ENCODE assay signal across 29 mouse cellular contexts in the genomic region with DNA sequence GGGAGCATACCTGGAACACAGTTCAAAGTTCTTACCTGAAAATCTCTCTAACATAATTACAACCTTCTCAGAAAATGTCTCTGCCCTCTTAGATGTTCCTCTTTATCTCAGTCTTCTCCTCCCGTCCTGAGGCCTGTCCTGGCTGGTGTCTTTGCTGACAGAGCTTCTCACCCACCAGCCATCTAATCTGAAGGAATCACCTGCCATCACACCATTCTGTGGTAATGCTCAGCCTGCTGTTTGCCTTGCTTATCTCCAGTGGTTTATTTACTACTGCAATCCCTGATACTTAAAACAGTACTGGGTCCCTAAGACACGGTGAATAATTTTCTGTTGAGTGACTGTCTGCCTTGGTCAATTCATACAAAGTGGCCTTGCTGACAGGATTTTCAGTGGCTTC.
DNase-seq lines count a peak whose midpoint lies in the region; ATAC-seq and TF ChIP-seq lines count a peak whose summit lies in the region.
"Had no signal": no experiment of that assay in that cellular context is flagged by ENCODE, and none has a peak within 500 bp of the region (broad histone marks: within the 10 kb centered on the region; RNA-seq: fewer than 3 reads in every experiment).

No protein-coding gene starts in this region.

- no peak overlapping the region for H3K4me2 ChIP-seq in liver, embryonic 12.5 days
- H3K4me2 ChIP-seq in liver, postnatal 0 days (ENCODE audit: low read depth, low read length): no peak overlapping the region
- no peak overlapping the region for H3K4me2 ChIP-seq in hindbrain, embryonic 11.5 days (replicated peaks; ENCODE audit: low read depth, low read length)
- H3K4me2 ChIP-seq: heart, embryonic 11.5 days; midbrain, embryonic 15.5 days; neural tube, embryonic 15.5 days; stomach, embryonic 15.5 days had no signal

- no peak overlapping the region for H3K4me3 ChIP-seq in heart, adult 2 months
- no peak overlapping the region for H3K4me3 ChIP-seq in liver, embryonic 12.5 days
- H3K4me3 ChIP-seq in liver, postnatal 0 days (ENCODE audit: low read depth, low read length): no peak overlapping the region
- no peak overlapping the region for H3K4me3 ChIP-seq in hindbrain, embryonic 11.5 days (ENCODE audit: low read depth, low read length)
- H3K4me3 ChIP-seq: erythroblast, embryonic 14.5 days; hindbrain, embryonic 10.5 days; midbrain, embryonic 15.5 days; neural tube, embryonic 15.5 days; stomach, embryonic 15.5 days had no signal

- no peak for TF ChIP-seq EP300 in heart, adult 2 months (IDR thresholded peaks at IDR 0.05; ENCODE audit: insufficient read depth, low read depth, low read length)
- TF ChIP-seq EP300 in liver, postnatal 0 days (IDR thresholded peaks at IDR 0.05; ENCODE audit: low read depth): peak; percentile 68

- intact Hi-C loops in heart, adult 2 months (cut with DNase I): no loop called here

- ATAC-seq in liver, embryonic 12.5 days: peak; percentile 66
- peak; percentile 33 for ATAC-seq in liver, postnatal 0 days
- no peak for ATAC-seq in hindbrain, embryonic 11.5 days (ENCODE audit: low FRiP score)
- ATAC-seq: forebrain, postnatal 0 days; hindbrain, embryonic 16.5 days; lung, postnatal 0 days; midbrain, embryonic 15.5 days had no signal

- no peak for TF ChIP-seq CTCF in heart, adult 2 months (IDR thresholded peaks at IDR 0.05)
- TF ChIP-seq CTCF in liver, postnatal 0 days (IDR thresholded peaks at IDR 0.05; ENCODE audit: low read depth): no peak

- H3K27ac ChIP-seq in heart, adult 2 months: peak overlapping the region; percentile 69
- H3K27ac ChIP-seq in liver, embryonic 12.5 days: no peak overlapping the region
- H3K27ac ChIP-seq in liver, postnatal 0 days (ENCODE audit: low read depth): no peak overlapping the region
- no peak overlapping the region for H3K27ac ChIP-seq in hindbrain, embryonic 11.5 days (ENCODE audit: low read depth, low read length)
- H3K27ac ChIP-seq: hindbrain, embryonic 10.5 days; midbrain, embryonic 15.5 days; neural tube, embryonic 15.5 days; stomach, embryonic 15.5 days had no signal

- DNase-seq in heart, adult 2 months: no peak
- DNase-seq in heart, postnatal 4 days: no peak
- DNase-seq in c-Kit-positive CD71-positive TER-119-negative erythroid progenitor cells, embryonic 14.5 days (ENCODE audit: low read depth): peak; percentile 47
- no peak for DNase-seq in liver, postnatal 0 days
- no peak for DNase-seq in hindbrain, embryonic 11.5 days (ENCODE audit: low spot score)
- DNase-seq in right cerebral cortex, adult 2 months (ENCODE audit: low spot score in 2 of 2): no peak
- no peak for DNase-seq in cerebellum, adult 8-10 months
- DNase-seq: adrenal gland, postnatal 25 days; cerebellum, postnatal 10 days; forebrain, postnatal 0 days; gastrocnemius, postnatal 14 days; kidney, adult 2 months; kidney, postnatal 36 days; layer of hippocampus, postnatal 36 days; lung, adult 18-20 months; lung, postnatal 4 days; retina, postnatal 1 day; right cerebral cortex, postnatal 25 days; thymus, postnatal 14 days had no signal

- H3K4me1 ChIP-seq in heart, adult 2 months (ENCODE audit: control insufficient read depth, insufficient read depth, low read length): peaks cover 3% of the 10 kb centered on the region
- 0 out of 2 replicates have a peak, but pooled peaks cover 5% of the 10 kb centered on the region for H3K4me1 ChIP-seq in liver, embryonic 12.5 days
- no peaks in the 10 kb centered on the region for H3K4me1 ChIP-seq in liver, postnatal 0 days (ENCODE audit: insufficient read depth)
- no peaks in the 10 kb centered on the region for H3K4me1 ChIP-seq in hindbrain, embryonic 11.5 days (replicated peaks; ENCODE audit: control insufficient read depth, insufficient read depth, low read length)
- H3K4me1 ChIP-seq: hindbrain, embryonic 10.5 days; midbrain, embryonic 15.5 days; neural tube, embryonic 15.5 days; stomach, embryonic 15.5 days had no signal

- H3K27me3 ChIP-seq in heart, adult 2 months (ENCODE audit: control insufficient read depth, insufficient read depth, low read length): no peaks in the 10 kb centered on the region
- 0 out of 2 replicates have a peak, but pooled peaks cover 3% of the 10 kb centered on the region for H3K27me3 ChIP-seq in liver, embryonic 12.5 days (replicated peaks)
- no peaks in the 10 kb centered on the region for H3K27me3 ChIP-seq in liver, postnatal 0 days (ENCODE audit: insufficient read depth, low read length)
- H3K27me3 ChIP-seq in hindbrain, embryonic 11.5 days (ENCODE audit: control insufficient read depth, insufficient read depth, low read length): no peaks in the 10 kb centered on the region
- H3K27me3 ChIP-seq: midbrain, embryonic 15.5 days; neural tube, embryonic 15.5 days; stomach, embryonic 15.5 days had no signal

- H3K9ac ChIP-seq in heart, adult 2 months (ENCODE audit: low read depth, low read length): no peak overlapping the region
- H3K9ac ChIP-seq in liver, embryonic 12.5 days: no peak overlapping the region
- no peak overlapping the region for H3K9ac ChIP-seq in liver, postnatal 0 days (replicated peaks)
- no peak overlapping the region for H3K9ac ChIP-seq in hindbrain, embryonic 11.5 days (ENCODE audit: low read depth, low read length)
- H3K9ac ChIP-seq: forebrain, postnatal 0 days; midbrain, embryonic 15.5 days; neural tube, embryonic 15.5 days; stomach, embryonic 15.5 days had no signal

- 30% methylated on average over 2 of the region's 2 CpGs for WGBS in heart, adult 2 months
- WGBS in liver, embryonic 12.5 days (ENCODE audit: insufficient replicate concordance): 8% methylated on average over 2 of the region's 2 CpGs
- WGBS in liver, postnatal 0 days (ENCODE audit: insufficient replicate concordance): 16% methylated on average over 2 of the region's 2 CpGs
- 80% methylated on average over 2 of the region's 2 CpGs for WGBS in hindbrain, embryonic 11.5 days

- no peak for TF ChIP-seq POLR2A in heart, adult 2 months (IDR thresholded peaks at IDR 0.05; ENCODE audit: insufficient read depth, low read depth, low read length)

- no peaks in the 10 kb centered on the region for H3K79me2 ChIP-seq in heart, adult 2 months (replicated peaks; ENCODE audit: control insufficient read depth, insufficient read depth, low read length)

- no peaks in the 10 kb centered on the region for H3K9me3 ChIP-seq in liver, embryonic 12.5 days (replicated peaks)
- H3K9me3 ChIP-seq in liver, postnatal 0 days (ENCODE audit: low read length): no peaks in the 10 kb centered on the region
- H3K9me3 ChIP-seq in hindbrain, embryonic 11.5 days (ENCODE audit: control insufficient read depth, low read length): no peaks in the 10 kb centered on the region
- H3K9me3 ChIP-seq: G1E; hindbrain, embryonic 10.5 days; midbrain, embryonic 15.5 days; neural tube, embryonic 15.5 days; stomach, embryonic 15.5 days had no signal

- no peaks in the 10 kb centered on the region for H3K36me3 ChIP-seq in heart, adult 2 months (ENCODE audit: control insufficient read depth, insufficient read depth, low read length)
- H3K36me3 ChIP-seq in liver, embryonic 12.5 days: no peaks in the 10 kb centered on the region
- no peaks in the 10 kb centered on the region for H3K36me3 ChIP-seq in liver, postnatal 0 days (replicated peaks; ENCODE audit: insufficient read depth, low read length)
- H3K36me3 ChIP-seq in hindbrain, embryonic 11.5 days (ENCODE audit: control insufficient read depth, insufficient read depth, low read length): no peaks in the 10 kb centered on the region
- H3K36me3 ChIP-seq: G1E; hindbrain, embryonic 10.5 days; midbrain, embryonic 15.5 days; neural tube, embryonic 15.5 days; stomach, embryonic 15.5 days had no signal
